Mouse (Mus musculus): ENCODE data around the gene Ppfibp1.

DNA sequence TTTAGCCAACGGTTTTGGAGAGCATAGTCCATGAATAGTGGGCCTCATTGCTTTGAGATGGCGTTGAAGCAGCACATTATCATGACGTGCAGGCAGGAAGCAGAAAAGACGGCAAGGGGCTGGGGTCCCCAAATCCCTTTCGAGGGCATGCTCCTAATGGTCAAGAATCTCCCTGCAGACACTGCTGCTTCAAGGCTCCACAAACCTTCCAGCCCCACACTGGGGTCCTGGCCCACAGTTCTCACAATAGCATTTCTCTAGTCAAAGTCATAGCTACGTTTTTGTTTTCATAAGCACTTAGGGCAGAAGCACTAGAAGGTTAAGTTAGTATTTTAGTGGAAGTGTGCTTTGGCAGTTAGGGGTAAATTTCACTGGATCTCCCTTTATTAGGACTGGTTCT is 107.6 kb downstream of the Ppfibp1 start:
- TF ChIP-seq POLR2A (IDR thresholded peaks at IDR 0.05; ENCODE audit: insufficient read depth, low read depth, low read length) (no peak), EP300 (IDR thresholded peaks at IDR 0.05; ENCODE audit: insufficient read depth, low read depth, low read length) (no peak)

All from heart, adult 2 months (tissue).